Mouse (Mus musculus) heart, embryonic 12.5 days (tissue): Measurements from ENCODE around the gene Slc30a3. TPM values are rescaled to one million over a fixed set of nuclear protein-coding genes. Genes with fewer than 3 reads are reported as not detected.
A peak's percentile ranks its signal among the peaks of the same experiment; 100 is the strongest.

ENCODE experiments used
- ATAC-seq: fragments of 200-750 bp; cut with Nextera tagmentation; 2 replicates; pipeline ENCODE4 v1.8.0; 2017; ENCODE audit warnings: moderate TSS enrichment, moderate library complexity; ENCODE audit not compliant: insufficient number of reproducible peaks, low FRiP score
- H3K27ac ChIP-seq: fragments of 300-500 bp; sonication (generic); 2 replicates; pipeline ENCODE4 v1.5.1; 2016; ENCODE audit warnings: mild to moderate bottlenecking, moderate library complexity; ENCODE audit not compliant: poor library complexity, severe bottlenecking
- H3K27me3 ChIP-seq: fragments of 300-500 bp; sonication (generic); replicated peaks from 2 replicates; pipeline ENCODE4 v1.6.1; 2016; ENCODE audit warnings: mild to moderate bottlenecking, moderate library complexity
- H3K36me3 ChIP-seq: fragments of 300-500 bp; sonication (generic); 2 replicates; pipeline ENCODE4 v1.6.1; 2016; ENCODE audit warnings: mild to moderate bottlenecking, moderate library complexity
- H3K4me1 ChIP-seq: fragments of 300-500 bp; sonication (generic); replicated peaks from 2 replicates; pipeline ENCODE4 v1.6.1; 2016; ENCODE audit warnings: mild to moderate bottlenecking
- H3K4me2 ChIP-seq: fragments of 300-500 bp; sonication (generic); 2 replicates; pipeline ENCODE4 v1.6.1; 2016; ENCODE audit warnings: mild to moderate bottlenecking, moderate library complexity
- H3K4me3 ChIP-seq: fragments of 300-500 bp; sonication (generic); 2 replicates; pipeline ENCODE4 v1.5.1; 2016; ENCODE audit warnings: mild to moderate bottlenecking
- H3K9ac ChIP-seq: fragments of 300-500 bp; sonication (generic); 2 replicates; pipeline ENCODE4 v1.6.1; 2016; ENCODE audit warnings: mild to moderate bottlenecking, moderate library complexity
- H3K9me3 ChIP-seq: fragments of 300-500 bp; sonication (generic); replicated peaks from 2 replicates; pipeline ENCODE4 v1.6.1; 2016; ENCODE audit warnings: mild to moderate bottlenecking, moderate library complexity
- WGBS: fragments of 180-500 bp; shearing (Covaris S2); methylation state at CpG from one replicate; pipeline ENCODE4 v1.1.7; 2016; 5-methylcytosine and 5-hydroxymethylcytosine counted together
- polyA plus RNA-seq: library from polyadenylated mRNA; unstranded; fragments of >200 nt; fragmentation: Nextera tagmentation; extraction: Ambion mirVana; gene quantifications from 2 replicates; pipeline ENCODE4 v1.2.1, GENCODE M21; 2016

Gene Slc30a3
- 0.39 and 0.47 TPM in 2 replicates for polyA plus RNA-seq

GRCm38 (mm10) chr5:31108000-31108490 is at the start of gene Slc30a3:
Gene Slc30a3, minus strand, starts transcription at chr5:31108237.
- ATAC-seq = no peak

DNA sequence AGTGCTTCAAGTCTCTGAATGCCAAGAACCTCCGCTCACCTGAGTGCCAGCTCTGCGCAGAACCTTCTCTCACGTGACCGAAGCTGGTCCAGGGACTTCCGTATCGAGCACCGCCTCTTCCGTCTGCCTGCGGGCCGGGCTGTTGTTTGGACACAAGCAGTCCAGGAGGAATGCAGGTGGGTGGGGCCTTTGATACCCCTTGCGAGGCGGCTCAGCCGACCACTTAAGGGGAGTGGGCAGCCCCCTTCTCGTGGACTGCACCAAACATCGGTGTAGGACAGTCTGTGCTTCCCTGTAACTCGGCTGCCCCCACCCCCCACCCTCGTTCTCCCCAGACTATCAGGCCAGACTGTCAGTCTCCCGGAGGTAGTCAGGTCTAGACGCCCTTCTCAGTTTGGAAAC is 46.1 kb upstream of the Slc30a3 start, which contains the start of gene Mpv17:
Gene Mpv17 (minus strand): TSS at position 100 of the 402 bp plus-strand sequence.
- H3K36me3 ChIP-seq = peaks cover 41% of the 10 kb centered on the region
- under 1% methylated on average over 19 of the region's 19 CpGs for WGBS
- peak; percentile 95 for ATAC-seq

More at GRCm38 (mm10) chr5:31108000-31108490, at the start of gene Slc30a3:
- Histone ChIP-seq H3K27me3 (peaks cover 15% of the 10 kb centered on the region), H3K4me2 (no peak within 1 kb of the TSS), H3K27ac (no peak within 1 kb of the TSS), H3K9me3 (no peaks in the 10 kb centered on the region), H3K36me3 (no peaks in the 10 kb centered on the region), H3K4me1 (no peaks in the 10 kb centered on the region), H3K4me3 (no peak within 1 kb of the TSS), H3K9ac (no peak within 1 kb of the TSS)
- 85% methylated on average over 18 of the region's 18 CpGs for WGBS

DNA sequence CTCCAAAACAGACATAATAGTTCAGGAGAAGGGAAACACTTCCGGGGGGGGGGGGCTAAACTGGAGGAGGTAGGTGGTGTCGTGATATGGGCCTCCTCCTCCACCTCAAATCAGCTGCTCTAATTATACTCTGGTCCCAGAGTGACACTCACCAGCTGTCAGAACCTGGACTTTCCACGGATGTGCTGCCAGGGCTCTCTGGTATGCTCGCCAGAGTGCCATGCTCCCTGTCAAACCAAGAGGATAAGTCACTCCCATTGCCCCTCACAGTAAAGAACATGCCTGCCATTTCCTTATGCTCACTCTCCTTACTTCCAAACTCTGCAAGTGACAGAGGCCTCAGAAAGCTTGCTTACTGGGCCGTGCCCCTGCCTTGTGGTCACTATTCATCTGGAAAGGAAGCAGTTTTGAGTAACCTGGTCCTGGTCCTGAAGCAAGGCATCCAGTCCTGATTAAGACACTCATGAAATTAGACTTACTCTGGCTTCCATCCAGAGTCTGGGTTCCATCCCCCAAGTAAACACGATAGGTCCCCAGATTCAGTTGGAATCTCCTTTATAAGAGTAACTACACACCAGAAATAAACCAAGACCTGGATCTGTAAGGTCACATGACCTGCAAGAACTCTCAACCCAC is 45.6 kb upstream of the Slc30a3 start:
- H3K4me1 ChIP-seq = peaks cover 19% of the 10 kb centered on the region
- H3K4me2 ChIP-seq = peak overlapping the region; percentile 93
- peak overlapping the region; percentile 65 for H3K9ac ChIP-seq
- no peaks in the 10 kb centered on the region for H3K9me3 ChIP-seq
- peaks cover 35% of the 10 kb centered on the region for H3K36me3 ChIP-seq
- H3K27me3 ChIP-seq = no peaks in the 10 kb centered on the region
- peak overlapping the region; percentile 37 for H3K27ac ChIP-seq
- peak overlapping the region; percentile 55 for H3K4me3 ChIP-seq
- WGBS = 28% methylated on average over 6 of the region's 6 CpGs
- ATAC-seq = 0 out of 2 replicates have a peak, but pooled peaks have one; percentile 4

More for the DNA sequence above, 46.1 kb upstream of the Slc30a3 start, which contains the start of gene Mpv17:
- Histone ChIP-seq H3K4me2 (peak within 1 kb of the TSS; percentile 93), H3K27me3 (no peaks in the 10 kb centered on the region), H3K27ac (peak within 1 kb of the TSS; percentile 37), H3K4me1 (peaks cover 19% of the 10 kb centered on the region), H3K4me3 (peak within 1 kb of the TSS; percentile 55), H3K9me3 (no peaks in the 10 kb centered on the region), H3K9ac (peak within 1 kb of the TSS; percentile 65)

GRCm38 (mm10) chr5:31151746-31152145 is 43.7 kb upstream of the Slc30a3 start:
- no peak overlapping the region for H3K27ac ChIP-seq
- H3K4me1 ChIP-seq = peaks cover 19% of the 10 kb centered on the region
- peaks cover 33% of the 10 kb centered on the region for H3K36me3 ChIP-seq
- no peak for ATAC-seq
- no peaks in the 10 kb centered on the region for H3K9me3 ChIP-seq
- H3K4me2 ChIP-seq = no peak overlapping the region
- H3K9ac ChIP-seq = no peak overlapping the region
- WGBS = 72% methylated on average over 3 of the region's 3 CpGs
- H3K4me3 ChIP-seq = no peak overlapping the region
- no peaks in the 10 kb centered on the region for H3K27me3 ChIP-seq

DNA sequence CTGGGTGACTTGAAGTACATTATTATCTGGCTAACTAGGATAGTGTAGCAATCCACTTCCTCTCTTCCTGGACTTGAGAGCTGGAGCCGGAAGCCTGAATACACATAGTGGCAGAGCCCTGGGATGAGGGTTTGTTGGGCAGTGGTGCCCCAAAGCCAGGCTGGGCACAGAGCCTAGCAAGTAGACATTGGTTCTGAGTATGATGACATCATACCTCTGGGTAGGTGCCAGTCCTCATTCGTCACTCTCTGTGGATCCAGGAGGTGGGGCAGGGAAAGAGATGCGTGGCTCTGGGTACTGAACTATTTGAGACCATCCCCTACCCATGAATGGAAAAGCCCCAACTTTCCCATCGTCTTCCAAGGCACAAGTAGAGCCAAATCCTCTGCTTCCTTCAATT is 41.7 kb upstream of the Slc30a3 start:
- no peak overlapping the region for H3K9ac ChIP-seq
- no peak overlapping the region for H3K27ac ChIP-seq
- WGBS = 80% methylated on average over 4 of the region's 4 CpGs
- ATAC-seq = no peak
- H3K4me3 ChIP-seq = no peak overlapping the region
- no peak overlapping the region for H3K4me2 ChIP-seq
- no peaks in the 10 kb centered on the region for H3K9me3 ChIP-seq
- H3K36me3 ChIP-seq = peaks cover 42% of the 10 kb centered on the region
- no peaks in the 10 kb centered on the region for H3K27me3 ChIP-seq
- H3K4me1 ChIP-seq = peaks cover 19% of the 10 kb centered on the region

DNA sequence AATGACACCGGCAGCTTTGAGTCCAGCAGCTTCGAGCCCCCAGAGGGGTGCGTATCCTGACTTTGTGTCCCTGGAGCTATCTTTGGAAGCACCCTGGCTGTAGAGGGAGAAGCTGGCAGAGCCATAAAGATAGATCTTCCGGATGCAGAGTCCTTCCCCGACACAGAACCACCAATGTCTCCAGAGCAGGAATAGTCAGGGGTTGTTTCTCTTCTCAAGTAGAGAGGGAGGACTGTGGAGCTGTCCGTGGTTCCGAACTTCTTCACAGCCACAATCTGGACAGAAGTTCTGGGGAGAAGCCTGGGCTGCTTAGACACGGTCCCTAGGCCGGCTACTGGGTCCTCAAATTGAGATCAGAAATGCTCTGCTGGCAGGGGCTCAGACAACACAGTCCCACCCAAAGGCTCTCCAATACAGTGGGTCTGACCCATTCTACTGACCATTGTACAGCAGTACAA is 31.0 kb upstream of the Slc30a3 start:
- H3K36me3 ChIP-seq = peaks cover 16% of the 10 kb centered on the region
- peak overlapping the region; percentile 41 for H3K4me3 ChIP-seq
- H3K9me3 ChIP-seq = no peaks in the 10 kb centered on the region
- no peak overlapping the region for H3K27ac ChIP-seq
- peaks cover 64% of the 10 kb centered on the region for H3K27me3 ChIP-seq
- no peak overlapping the region for H3K9ac ChIP-seq
- ATAC-seq = no peak
- peaks cover 26% of the 10 kb centered on the region for H3K4me1 ChIP-seq
- H3K4me2 ChIP-seq = peak overlapping the region; percentile 74
- 8% methylated on average over 9 of the region's 9 CpGs for WGBS

- Histone ChIP-seq H3K27ac (no peak within 1 kb of the TSS), H3K4me1 (peaks cover 26% of the 10 kb centered on the region), H3K9ac (0 out of 2 replicates have a peak within 1 kb of the TSS, but pooled peaks have one; percentile 33), H3K4me2 (peak within 1 kb of the TSS; percentile 74), H3K36me3 (peaks cover 11% of the 10 kb centered on the region), H3K27me3 (peaks cover 68% of the 10 kb centered on the region), H3K9me3 (no peaks in the 10 kb centered on the region), H3K4me3 (peak within 1 kb of the TSS; percentile 41)
- ATAC-seq = no peak
- 2% methylated on average over 52 of the region's 52 CpGs for WGBS
These were observed 30.4 kb upstream of the Slc30a3 start, which contains the start of gene Ucn for GRCm38 (mm10) chr5:31138241-31138967. Gene Ucn, minus strand, starts transcription at chr5:31138829.

DNA sequence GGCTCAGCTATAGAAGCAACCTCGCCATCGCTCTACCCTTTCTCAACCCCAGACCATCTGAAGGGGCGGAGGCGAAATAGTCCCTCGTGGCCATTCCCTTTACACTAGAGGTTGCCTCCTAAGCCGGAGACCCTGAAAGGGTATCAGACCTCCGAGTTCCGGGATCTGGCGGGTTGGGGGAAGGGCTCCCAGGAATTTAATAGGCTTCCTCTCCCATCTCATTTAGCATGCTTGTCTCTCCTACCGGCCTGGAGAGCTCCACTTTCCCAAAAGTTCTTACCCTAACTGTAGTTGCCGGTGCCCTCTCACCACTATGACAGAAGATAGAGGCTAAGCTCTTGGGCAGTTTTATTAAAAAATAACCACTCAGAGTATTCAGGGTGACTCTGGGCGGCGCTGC is 29.6 kb upstream of the Slc30a3 start:
- Histone ChIP-seq H3K27ac (no peak overlapping the region), H3K4me2 (peak overlapping the region; percentile 74), H3K27me3 (peaks cover 68% of the 10 kb centered on the region), H3K4me3 (peak overlapping the region; percentile 41), H3K36me3 (peaks cover 8% of the 10 kb centered on the region), H3K4me1 (peaks cover 26% of the 10 kb centered on the region), H3K9ac (no peak overlapping the region), H3K9me3 (no peaks in the 10 kb centered on the region)
- 2% methylated on average over 13 of the region's 13 CpGs for WGBS
- no peak for ATAC-seq

DNA sequence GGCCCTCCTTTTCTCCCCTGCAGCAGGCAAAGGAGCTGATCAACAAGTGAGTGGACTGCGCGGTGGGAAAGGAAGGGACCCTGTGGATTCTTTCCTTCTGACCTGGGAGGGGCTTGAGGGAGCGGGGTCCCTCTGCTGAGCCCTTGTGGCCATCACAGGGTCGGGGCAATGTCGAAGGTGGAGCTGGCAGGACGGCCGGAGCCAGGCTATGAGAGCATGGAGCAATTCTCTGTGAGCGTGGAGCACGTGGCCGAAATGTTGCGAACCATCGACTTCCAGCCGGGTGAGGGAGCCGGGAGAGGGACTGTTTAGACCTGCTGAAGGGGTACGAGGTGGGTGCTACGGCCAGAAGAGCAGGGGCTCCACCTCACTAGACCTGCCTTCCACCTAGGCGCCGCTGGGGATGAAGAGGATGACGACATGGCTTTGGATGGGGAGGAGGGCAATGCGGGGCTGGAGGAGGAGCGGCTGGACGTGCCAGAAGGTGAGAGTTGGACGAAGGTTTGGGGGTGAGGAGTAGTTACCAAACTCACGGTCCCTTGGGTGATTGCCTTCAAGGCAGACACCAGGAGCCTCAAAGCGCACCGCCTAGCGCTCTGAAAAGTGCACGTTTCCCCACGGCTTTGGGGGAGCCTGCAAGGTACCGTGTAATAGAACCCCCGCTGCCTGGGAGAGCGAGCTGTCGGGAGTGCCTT is 28.8 kb upstream of the Slc30a3 start:
- Histone ChIP-seq H3K36me3 (peaks cover 8% of the 10 kb centered on the region), H3K4me3 (peak overlapping the region; percentile 41), H3K4me2 (peak overlapping the region; percentile 74), H3K4me1 (peaks cover 26% of the 10 kb centered on the region), H3K27me3 (peaks cover 68% of the 10 kb centered on the region), H3K27ac (no peak overlapping the region), H3K9me3 (no peaks in the 10 kb centered on the region), H3K9ac (no peak overlapping the region)
- no peak for ATAC-seq
- 1% methylated on average over 33 of the region's 33 CpGs for WGBS

DNA sequence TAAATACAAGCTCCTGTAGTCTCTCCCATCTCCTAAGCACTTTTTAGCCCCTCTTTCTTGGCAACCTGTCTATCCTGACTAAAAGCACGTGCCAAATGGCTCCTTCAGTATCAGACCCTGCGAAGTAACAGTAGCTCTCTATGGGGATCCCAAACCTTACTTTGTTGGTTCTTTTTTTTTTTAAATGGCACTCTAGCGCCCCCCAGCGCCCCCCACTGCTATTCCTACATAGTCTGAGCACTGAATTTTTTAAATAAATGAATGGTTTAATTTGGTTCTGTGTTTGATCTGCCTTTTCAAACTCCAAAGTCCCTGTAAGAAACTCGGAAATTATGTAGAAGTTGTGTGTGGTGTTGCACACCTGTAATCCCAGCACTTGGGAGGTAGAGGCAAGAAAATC is 18.0 kb upstream of the Slc30a3 start:
- H3K36me3 ChIP-seq = no peaks in the 10 kb centered on the region
- 31% methylated on average over 5 of the region's 5 CpGs for WGBS

More for the DNA sequence above, 18.0 kb upstream of the Slc30a3 start:
- no peak overlapping the region for H3K9ac ChIP-seq
- H3K27me3 ChIP-seq = no peaks in the 10 kb centered on the region
- H3K4me1 ChIP-seq = no peaks in the 10 kb centered on the region
- no peak for ATAC-seq
- no peak overlapping the region for H3K4me2 ChIP-seq
- H3K27ac ChIP-seq = no peak overlapping the region
- no peaks in the 10 kb centered on the region for H3K9me3 ChIP-seq
- no peak overlapping the region for H3K4me3 ChIP-seq
